11 mouse cellular contexts compared by ENCODE assay signal in the genomic region with DNA sequence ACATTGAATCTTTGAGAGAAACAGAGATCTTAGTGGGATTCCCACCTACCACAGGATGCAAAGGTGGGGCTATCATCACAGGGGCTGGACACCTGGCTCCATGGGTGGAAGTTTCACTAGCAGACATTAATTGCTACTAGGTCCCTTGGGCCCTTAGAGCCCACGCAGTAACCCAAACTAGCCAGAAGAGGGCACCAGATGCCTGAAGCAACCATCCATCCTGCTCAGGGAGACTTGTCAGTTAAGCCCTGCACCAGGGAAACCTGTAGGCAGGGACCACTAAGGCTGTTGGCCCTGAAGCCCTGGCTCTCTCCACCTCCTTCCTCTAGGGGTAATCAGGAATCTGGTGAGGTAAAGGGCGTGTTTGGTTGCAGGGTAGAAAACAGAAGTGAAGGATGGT. TPM values are rescaled to one million over a fixed set of nuclear protein-coding genes. Genes with fewer than 3 reads are reported as not detected.
DNase-seq lines count a peak whose midpoint lies in the region; ATAC-seq and TF ChIP-seq lines count a peak whose summit lies in the region.
"Had no signal": no experiment of that assay in that cellular context is flagged by ENCODE, and none has a peak within 500 bp of the region (broad histone marks: within the 10 kb centered on the region; RNA-seq: fewer than 3 reads in every experiment).

No protein-coding gene starts in this region.

- peak; percentile 40 to 42 for DNase-seq in adrenal gland, adult 18-20 months (ENCODE audit: low spot score in 2 of 2)
- DNase-seq in adrenal gland, adult 8-10 months, result no peak
- peak; percentile 43 for DNase-seq in ovary, postnatal 36 days (ENCODE audit: low spot score)
- DNase-seq in ovary, postnatal 10 days (ENCODE audit: low spot score), result no peak
- peak; percentile 71 to 76 for DNase-seq in cerebellum, postnatal 10 days
- DNase-seq in heart, postnatal 4 days, result peak; percentile 77
- DNase-seq in limb, embryonic 14.5 days (ENCODE audit: low spot score), result peak; percentile 63
- DNase-seq in stomach, postnatal 0 days (ENCODE audit: low spot score), result peak; percentile 68

- H3K27me3 ChIP-seq in limb, embryonic 14.5 days (ENCODE audit: control insufficient read depth, insufficient read depth, low read length), result no peaks in the 10 kb centered on the region
- H3K27me3 ChIP-seq in stomach, postnatal 0 days (ENCODE audit: control insufficient read depth, insufficient read depth, low read length), result no peaks in the 10 kb centered on the region

- H3K4me2 ChIP-seq in limb, embryonic 14.5 days (replicated peaks; ENCODE audit: low read depth, low read length, severe bottlenecking), result no peak overlapping the region
- H3K4me2 ChIP-seq in stomach, postnatal 0 days (replicated peaks; ENCODE audit: low read depth), result no peak overlapping the region

- TF ChIP-seq EP300 in stomach, postnatal 0 days (optimal IDR thresholded peaks at IDR 0.05), result no peak

- 3% methylated on average over 2 of the region's 2 CpGs for WGBS in limb, embryonic 14.5 days
- 29% methylated on average over 2 of the region's 2 CpGs for WGBS in stomach, postnatal 0 days

- no peaks in the 10 kb centered on the region for H3K36me3 ChIP-seq in limb, embryonic 14.5 days (ENCODE audit: control insufficient read depth, insufficient read depth, low read length)
- H3K36me3 ChIP-seq in stomach, postnatal 0 days (ENCODE audit: control insufficient read depth, insufficient read depth, low read length), result no peaks in the 10 kb centered on the region
- H3K36me3 ChIP-seq: G1E had no signal

- H3K4me1 ChIP-seq in limb, embryonic 14.5 days (ENCODE audit: control insufficient read depth, insufficient read depth, low read length), result peaks cover 15% of the 10 kb centered on the region
- H3K4me1 ChIP-seq in stomach, postnatal 0 days (replicated peaks; ENCODE audit: control insufficient read depth, insufficient read depth), result peaks cover 14% of the 10 kb centered on the region

- no peak overlapping the region for H3K27ac ChIP-seq in limb, embryonic 14.5 days (replicated peaks; ENCODE audit: low read depth, low read length)
- H3K27ac ChIP-seq in stomach, postnatal 0 days (replicated peaks), result no peak overlapping the region

- no peak overlapping the region for H3K4me3 ChIP-seq in limb, embryonic 14.5 days (replicated peaks; ENCODE audit: low read length)
- no peak overlapping the region for H3K4me3 ChIP-seq in stomach, postnatal 0 days (ENCODE audit: low read depth, low read length)

- no peak for ATAC-seq in limb, embryonic 14.5 days (ENCODE audit: low FRiP score, low read depth)
- ATAC-seq in stomach, postnatal 0 days (ENCODE audit: low FRiP score, low TSS enrichment), result 0 out of 2 replicates have a peak, but pooled peaks have one; percentile 25

- TF ChIP-seq CTCF in stomach, postnatal 0 days (IDR thresholded peaks at IDR 0.05; ENCODE audit: low read depth), result peak; percentile 94

- no peaks in the 10 kb centered on the region for H3K9me3 ChIP-seq in limb, embryonic 14.5 days (ENCODE audit: control insufficient read depth, low read length)
- H3K9me3 ChIP-seq in stomach, postnatal 0 days (ENCODE audit: control insufficient read depth, low read length), result no peaks in the 10 kb centered on the region

- TF ChIP-seq POLR2A in limb, embryonic 14.5 days (IDR thresholded peaks at IDR 0.05; ENCODE audit: borderline replicate concordance, extremely low read depth, insufficient read depth, insufficient read length), result no peak

- H3K9ac ChIP-seq in limb, embryonic 14.5 days (ENCODE audit: low read depth, low read length, severe bottlenecking), result no peak overlapping the region
- H3K9ac ChIP-seq in stomach, postnatal 0 days (ENCODE audit: low read length), result no peak overlapping the region

RNA-seq across cellular contexts. Expression of a gene that starts 8.5 kb away (rescaled TPM):
- 1 to 10 TPM; 3.9 to 4.9 TPM for total RNA-seq in adrenal gland, adult 18-20 months (2021)
- 1 to 10 TPM; 3.8 to 7.5 (median 5.4) TPM for total RNA-seq in adrenal gland, adult 8-10 months (2022)
- total RNA-seq in heart, postnatal 4 days (2021), result 1 to 10 TPM; 1.0 TPM
- polyA plus RNA-seq in limb, embryonic 14.5 days (2012; rRNA removed), result 1.2 and 1.3 TPM in 2 replicates
- 0.32 and 1.5 TPM in 2 replicates for polyA plus RNA-seq in limb, embryonic 14.5 days (2014; fragmentation: Nextera tagmentation; extraction: Ambion mirVana)
- 8.8 and 9.8 TPM in 2 replicates for polyA plus RNA-seq in stomach, postnatal 0 days (2015; fragmentation: Nextera tagmentation; extraction: Ambion mirVana)
- total RNA-seq: G1E had no signal
- polyA plus RNA-seq: G1E; neural tube, embryonic 14.5 days had no signal

RNA-seq across cellular contexts. Expression of a gene that starts 46.6 kb away (rescaled TPM):
- not detected for total RNA-seq in adrenal gland, adult 18-20 months (2021)
- not detected for total RNA-seq in adrenal gland, adult 8-10 months (2022)
- not detected for total RNA-seq in heart, postnatal 4 days (2021)
- not detected in 2 replicates for polyA plus RNA-seq in limb, embryonic 14.5 days (2012; rRNA removed)
- polyA plus RNA-seq in limb, embryonic 14.5 days (2014; fragmentation: Nextera tagmentation; extraction: Ambion mirVana), result not detected in 2 replicates
- not detected in 2 replicates for polyA plus RNA-seq in stomach, postnatal 0 days (2015; fragmentation: Nextera tagmentation; extraction: Ambion mirVana)
- total RNA-seq: G1E had no signal
- polyA plus RNA-seq: G1E; heart, embryonic 16.5 days; neural tube, embryonic 14.5 days had no signal

Comparison
In these comparisons a context has a peak if more than half of its experiments do, and no peak if none do; other contexts are left out.
1. DNase-seq: peak in adrenal gland, adult 18-20 months (2 of 2), ovary, postnatal 36 days (single experiment), cerebellum, postnatal 10 days (2 of 2), heart, postnatal 4 days (single experiment), limb, embryonic 14.5 days (single experiment) and stomach, postnatal 0 days (single experiment); none in adrenal gland, adult 8-10 months (single experiment) and ovary, postnatal 10 days (single experiment).